25 mouse cellular contexts compared by ENCODE assay signal in the genomic region with DNA sequence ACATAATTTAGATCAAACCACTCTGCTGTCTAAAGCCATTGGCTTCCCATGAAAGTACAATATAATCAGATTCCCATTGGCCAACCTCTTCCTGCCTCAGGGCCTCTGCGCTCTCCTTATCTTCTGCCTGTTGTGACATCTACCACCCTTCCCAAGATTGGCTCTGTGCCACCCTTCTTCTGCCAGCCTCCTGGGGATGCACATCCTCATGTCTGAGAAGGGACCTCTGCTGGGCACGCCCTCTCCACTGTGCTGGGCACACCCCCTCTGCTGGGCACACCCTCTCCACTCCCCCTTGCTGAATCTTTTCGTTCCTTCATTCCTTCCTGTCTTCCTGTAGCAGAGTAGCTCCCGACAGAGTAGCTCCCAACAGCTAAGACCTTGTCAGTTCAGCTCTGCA. TPM values are rescaled to one million over a fixed set of nuclear protein-coding genes. Genes with fewer than 3 reads are reported as not detected.
DNase-seq lines count a peak whose midpoint lies in the region; ATAC-seq lines count a peak whose summit lies in the region.
"Had no signal": no experiment of that assay in that cellular context is flagged by ENCODE, and none has a peak within 500 bp of the region (broad histone marks: within the 10 kb centered on the region; RNA-seq: fewer than 3 reads in every experiment).

No protein-coding gene starts in this region.

- peak; percentile 59 to 62 for DNase-seq in cerebellum, postnatal 10 days
- no peak for DNase-seq in cerebellum, adult 8-10 months
- peak; percentile 37 for DNase-seq in ovary, adult 18-20 months (ENCODE audit: low spot score)
- no peak for DNase-seq in ovary, postnatal 36 days (ENCODE audit: low spot score)
- no peak for DNase-seq in right cerebral cortex, postnatal 36 days (ENCODE audit: low spot score in 2 of 2)
- no peak for DNase-seq in urinary bladder, postnatal 36 days (ENCODE audit: low spot score in 2 of 2)
- DNase-seq: adrenal gland, postnatal 10 days; cerebellum, adult 2 months; gastrocnemius, postnatal 14 days; heart, adult 11 months; heart, postnatal 4 days; kidney, adult 8-10 months; layer of hippocampus, postnatal 36 days; left cerebral cortex, postnatal 4 days; liver, postnatal 0 days; lung, postnatal 36 days; midbrain, embryonic 14.5 days; right cerebral cortex, postnatal 14 days; spleen, adult 18-20 months had no signal

- peak; percentile 41; the same call in 1 of the 2 replicates for ATAC-seq in megakaryocyte-erythroid progenitor cell, adult 5-6 weeks (replicated peaks; ENCODE audit: low FRiP score, low TSS enrichment, poor library complexity, severe bottlenecking)
- ATAC-seq: CD4-positive, CD25-positive, alpha-beta regulatory T cell, adult 4 months; forebrain, embryonic 13.5 days; intestine, embryonic 16.5 days; liver, embryonic 12.5 days; liver, postnatal 0 days had no signal

RNA-seq across cellular contexts. Expression of a gene that starts 44.4 kb away (rescaled TPM):
- total RNA-seq in megakaryocyte-erythroid progenitor cell, adult 5-6 weeks (2014; fragmentation: Nextera tagmentation) = not detected in 2 replicates
- not detected in 2 replicates for total RNA-seq in megakaryocyte-erythroid progenitor cell, adult 5-6 weeks (2017)
- total RNA-seq: adrenal gland, postnatal 10 days; gastrocnemius, postnatal 14 days; heart, postnatal 4 days; layer of hippocampus, postnatal 36 days; left cerebral cortex, postnatal 4 days; neutrophil, adult 5-6 weeks had no signal

Comparison
In these comparisons a context has a peak if more than half of its experiments do, and no peak if none do; other contexts are left out.
1. DNase-seq: peak in cerebellum, postnatal 10 days (2 of 2) and ovary, adult 18-20 months (single experiment); none in cerebellum, adult 8-10 months (single experiment), ovary, postnatal 36 days (single experiment), right cerebral cortex, postnatal 36 days (0 of 2) and urinary bladder, postnatal 36 days (0 of 2).